Mouse (Mus musculus) heart, postnatal 25 days (tissue): ENCODE measurements around the gene Noxa1. TPM values are rescaled to one million over a fixed set of nuclear protein-coding genes. Genes with fewer than 3 reads are reported as not detected.

Experiments used
- DNase-seq: peaks from one replicate; pipeline ENCODE4 v3.0.0; 2022; ENCODE audit warnings: low spot score
- intact Hi-C: fragments of 180-260 bp; cut with DNase I; formaldehyde crosslinking; loops from one replicate; pipeline ENCODE4 v1.15.1; 2025
- total RNA-seq, 2 experiments: library from RNA; stranded (reverse); gene quantifications; 2 replicates each; pipeline ENCODE4 v1.2.3; 2021

Noxa1 gene
- not detected for total RNA-seq

GRCm38 (mm10) chr2:25095109-25095850, at the start of gene Noxa1:
Gene Noxa1 (minus strand): TSS chr2:25095149.
- no peak for DNase-seq
- intact Hi-C loops = no loop called here

GRCm38 (mm10) chr2:25141921-25142320, 47.0 kb upstream of the Noxa1 start:
- intact Hi-C loops = loop anchor here (5.0 kb wide), 1 partner anchor 40 kb away; the partner anchor contains the start of gene Nrarp
- DNase-seq = no peak

DNA sequence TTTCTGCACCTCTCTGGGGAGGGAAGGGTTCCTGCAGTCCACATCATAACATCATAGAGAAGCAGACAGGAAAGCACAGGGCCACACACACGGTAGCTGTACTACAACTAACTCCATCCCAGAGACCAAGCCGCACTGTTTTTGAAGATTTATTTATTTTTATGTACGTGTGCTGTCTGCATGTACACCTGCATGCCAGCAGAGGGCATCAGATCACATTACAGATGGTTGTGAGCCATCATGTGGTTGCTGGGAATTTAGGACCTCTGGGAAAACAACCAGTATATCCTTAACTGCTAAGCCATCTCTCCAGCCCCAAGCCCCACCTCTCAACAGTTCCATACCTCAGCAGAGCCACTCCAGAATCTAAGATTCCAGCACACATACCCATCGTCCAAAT, 46.2 kb upstream of the Noxa1 start:
- intact Hi-C loops = loop anchor here (5.0 kb wide), 1 partner anchor 41 kb away; the partner anchor contains the start of gene Nrarp
- no peak for DNase-seq

- intact Hi-C loops = no loop called here
- no peak for DNase-seq
Measured at GRCm38 (mm10) chr2:25137832-25138231, 42.9 kb upstream of the Noxa1 start.

DNA sequence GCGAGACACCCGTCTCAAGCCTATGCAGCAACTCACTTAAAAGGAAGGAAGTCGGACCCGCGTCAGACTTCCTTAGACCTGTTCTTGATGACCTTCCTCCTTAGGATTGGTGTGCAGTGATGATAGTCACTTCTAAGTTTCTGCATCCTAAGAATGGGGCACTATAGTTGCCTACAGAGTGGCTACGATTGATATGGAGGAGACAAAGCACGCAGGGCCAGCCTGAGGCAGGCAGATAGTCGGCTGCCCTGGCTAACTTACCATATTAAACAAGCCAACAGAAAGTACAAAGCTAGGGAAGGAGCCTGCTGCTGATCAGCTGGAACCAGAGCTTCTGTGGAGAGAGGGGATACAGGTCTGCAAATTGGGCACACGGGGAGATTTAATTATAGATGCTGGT, 36.7 kb upstream of the Noxa1 start:
- no peak for DNase-seq
- intact Hi-C loops = no loop called here

DNA sequence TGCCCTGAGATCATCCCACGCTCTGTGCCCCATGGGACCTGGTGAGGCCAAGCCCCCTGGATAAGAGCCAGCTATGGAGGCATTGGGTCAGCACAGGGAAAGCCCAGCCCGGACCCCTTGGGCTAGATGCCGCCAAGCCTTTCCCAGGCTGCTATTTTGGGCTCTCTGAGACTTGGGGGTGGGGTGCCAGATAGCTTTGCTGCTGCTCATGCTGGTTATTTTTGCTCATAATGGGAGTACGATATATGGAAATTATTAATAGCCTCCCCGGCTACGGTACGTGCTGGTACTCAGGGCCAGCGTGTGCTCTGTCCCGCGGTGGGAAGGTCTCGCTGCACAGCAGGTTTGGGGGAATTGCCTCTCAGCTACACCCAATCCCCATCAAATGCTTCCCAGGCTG, 33.1 kb upstream of the Noxa1 start:
- DNase-seq = peak; percentile 15
- intact Hi-C loops = loop anchor here (1.0 to 5.0 kb wide), 2 partner anchors 58 to 124 kb away; no protein-coding TSS in a partner anchor

DNA sequence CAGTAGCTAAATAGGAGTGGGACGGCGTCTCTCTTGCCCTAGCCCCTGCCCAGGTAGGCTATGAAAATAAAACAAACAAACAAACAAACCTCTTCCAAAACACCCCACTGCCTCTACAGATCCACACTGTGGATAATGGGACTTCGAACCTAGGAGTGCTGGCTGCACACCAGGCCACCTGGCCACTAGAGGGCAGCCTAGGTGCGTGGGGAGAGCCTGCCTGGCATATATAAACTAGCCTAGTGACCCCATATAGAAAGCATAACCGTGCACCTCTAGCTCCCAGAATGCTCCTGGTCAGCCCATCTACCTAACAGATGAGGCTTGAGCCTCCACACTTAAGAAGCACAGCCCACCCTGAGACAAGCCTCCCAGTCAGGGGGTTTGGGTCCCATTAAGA, 32.3 kb upstream of the Noxa1 start:
- intact Hi-C loops = loop anchor here (1.0 to 5.0 kb wide), 2 partner anchors 30 to 125 kb away; no protein-coding TSS in a partner anchor
- peak; percentile 31 for DNase-seq

- no peak for DNase-seq
- intact Hi-C loops = loop anchor here (1.0 to 5.0 kb wide), 2 partner anchors 31 to 126 kb away; no protein-coding TSS in a partner anchor
Measured at GRCm38 (mm10) chr2:25126011-25127010, 31.4 kb upstream of the Noxa1 start.

- no peak for DNase-seq
- intact Hi-C loops = loop anchor here (5.0 kb wide), 1 partner anchor 127 kb away; no protein-coding TSS in a partner anchor
Measured at GRCm38 (mm10) chr2:25125146-25125545, 30.2 kb upstream of the Noxa1 start.

DNA sequence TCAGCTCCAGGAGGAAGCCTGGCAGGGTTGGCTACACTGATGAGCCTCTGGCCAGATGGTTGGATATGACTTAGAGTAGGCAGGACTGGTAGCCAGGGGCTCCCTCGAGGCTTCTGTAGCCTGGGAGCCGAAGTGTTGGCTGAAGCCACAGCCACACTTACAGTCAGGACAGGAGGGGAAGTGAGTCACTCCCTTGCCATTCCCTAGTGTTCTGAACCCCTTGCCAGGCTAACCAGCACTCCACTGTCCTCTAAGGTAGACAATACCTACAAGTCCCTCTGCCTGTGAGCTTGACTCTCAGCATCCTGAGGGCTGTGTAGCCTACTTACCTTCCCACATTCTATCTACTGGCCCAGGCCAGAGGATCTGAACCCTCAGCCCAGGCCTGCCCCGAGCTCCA, 29.5 kb upstream of the Noxa1 start:
- intact Hi-C loops = no loop called here
- DNase-seq = no peak

DNA sequence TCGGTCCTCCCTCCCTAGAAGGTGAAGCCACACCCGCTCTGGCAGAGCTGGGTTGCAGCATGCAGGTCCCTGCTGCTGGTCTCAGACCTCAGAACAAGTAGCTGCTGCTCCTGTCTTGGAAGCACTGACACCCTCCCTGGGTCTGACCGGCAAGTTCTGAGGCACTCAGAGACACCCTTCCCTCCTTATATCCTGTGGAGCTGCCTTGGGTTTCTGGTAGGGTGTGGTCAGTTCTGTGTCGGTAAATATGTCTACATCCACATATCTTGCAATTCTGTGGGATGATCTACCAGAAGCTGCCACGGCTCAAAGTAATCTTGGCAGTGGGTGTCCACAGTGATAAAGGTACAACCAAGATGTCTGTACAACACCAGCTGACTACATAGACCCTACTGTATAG, 28.6 kb upstream of the Noxa1 start:
- intact Hi-C loops = no loop called here
- no peak for DNase-seq

- DNase-seq = no peak
- intact Hi-C loops = no loop called here
Measured at GRCm38 (mm10) chr2:25122666-25123065, 27.7 kb upstream of the Noxa1 start.

DNA sequence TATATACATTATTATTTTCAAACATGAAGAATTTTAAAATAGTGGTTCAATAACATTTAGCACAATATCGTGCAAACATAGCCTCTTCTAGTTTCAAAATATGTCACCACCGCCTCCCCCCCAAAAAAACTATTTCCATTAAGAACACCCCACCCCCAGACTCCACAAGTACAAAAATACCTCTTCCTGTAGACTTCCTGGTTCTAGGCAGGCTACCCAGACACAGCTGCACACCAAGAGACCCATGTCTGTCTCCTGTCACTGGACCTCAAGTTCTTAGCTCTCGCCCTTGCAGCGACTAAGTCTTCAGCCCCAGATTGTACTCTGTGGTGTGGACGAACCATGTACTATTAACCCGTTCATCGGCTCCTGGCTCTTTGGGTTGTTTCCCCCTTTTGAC, 26.0 kb upstream of the Noxa1 start:
- no peak for DNase-seq
- intact Hi-C loops = no loop called here

GRCm38 (mm10) chr2:25115442-25115841, 20.5 kb upstream of the Noxa1 start:
- no peak for DNase-seq
- intact Hi-C loops = no loop called here

DNA sequence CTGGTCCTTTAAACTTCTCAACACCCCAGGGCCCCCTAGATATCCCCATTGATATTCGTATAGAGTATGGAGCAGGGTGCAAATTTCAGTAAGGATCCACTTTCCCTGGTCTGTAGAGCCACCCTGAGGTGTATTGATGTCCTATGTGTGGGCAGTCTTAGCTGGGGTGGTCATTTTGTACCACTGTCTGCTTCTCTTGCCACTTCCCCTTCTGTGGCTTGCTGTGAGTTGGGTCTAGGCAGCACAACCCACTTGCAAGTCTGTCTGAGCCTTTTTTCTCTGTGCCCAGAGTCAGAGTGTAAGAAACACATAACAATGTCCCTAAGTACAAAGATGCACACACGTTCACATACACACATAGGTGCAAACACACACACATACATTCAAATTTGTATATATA, 19.4 kb upstream of the Noxa1 start:
- intact Hi-C loops = no loop called here

DNA sequence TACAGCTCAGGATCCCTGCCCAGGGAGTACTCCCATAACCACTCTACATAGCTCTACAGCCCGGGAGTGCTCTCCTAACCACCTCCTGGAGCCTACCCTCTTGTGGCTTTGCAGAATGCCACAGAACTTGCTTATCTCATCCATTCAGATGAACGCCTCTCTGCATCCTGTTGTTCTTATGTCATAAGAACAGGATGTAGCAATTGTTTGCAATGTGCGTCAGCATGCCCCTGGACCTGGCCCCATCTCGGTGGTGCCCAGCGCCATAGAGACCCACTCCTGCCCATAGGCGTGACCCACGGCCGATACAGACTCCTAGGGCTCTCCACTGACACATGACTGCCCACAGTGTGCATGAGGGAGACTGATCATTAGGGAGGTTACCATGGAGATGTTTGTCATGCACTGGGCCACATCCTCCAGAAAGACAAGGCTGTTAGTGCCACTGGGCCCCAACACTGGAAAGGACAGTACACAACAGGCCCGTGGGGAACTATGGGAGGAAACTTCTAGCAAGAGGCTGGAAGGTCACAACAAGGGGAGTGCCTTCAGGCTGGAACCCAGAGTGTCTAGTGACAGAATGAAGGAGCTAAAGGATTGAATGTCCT, 16.3 kb upstream of the Noxa1 start:
- intact Hi-C loops = no loop called here
- DNase-seq = no peak

More for the DNA sequence above, 19.4 kb upstream of the Noxa1 start:
- DNase-seq = no peak

DNA sequence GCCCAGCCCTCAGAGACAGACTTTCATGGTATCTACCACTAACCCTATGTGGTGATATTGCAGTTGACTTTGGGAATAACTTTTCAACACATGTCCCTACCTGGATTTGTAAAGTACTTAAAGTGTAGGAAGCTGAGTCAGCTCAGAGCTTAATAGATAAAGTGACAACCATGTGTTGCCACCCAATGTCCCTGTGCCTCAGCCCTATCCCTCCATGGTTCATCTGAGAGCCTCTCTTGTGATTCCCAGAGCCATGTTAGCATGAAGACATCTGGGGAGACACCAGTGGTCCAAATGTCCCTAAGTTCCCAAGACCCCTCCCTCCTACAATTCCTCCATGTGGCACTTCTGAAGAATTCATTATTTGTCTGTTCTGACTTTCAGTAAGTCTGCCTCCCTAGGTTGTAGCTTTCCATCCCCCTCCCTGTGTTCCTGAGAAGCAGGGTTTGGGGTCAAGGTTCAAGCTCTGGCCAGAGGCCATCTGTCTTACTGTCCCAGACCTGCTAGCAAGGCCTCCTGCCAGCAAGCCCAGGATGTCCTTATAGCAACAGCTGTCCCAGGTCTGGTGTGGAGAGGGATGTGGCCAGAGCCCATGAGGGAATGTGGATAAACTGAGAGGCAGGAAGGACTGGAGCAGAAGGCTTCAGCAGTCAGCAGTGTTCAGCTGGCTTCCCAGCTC, 15.7 kb upstream of the Noxa1 start:
- DNase-seq = peak; percentile 20
- intact Hi-C loops = no loop called here

DNA sequence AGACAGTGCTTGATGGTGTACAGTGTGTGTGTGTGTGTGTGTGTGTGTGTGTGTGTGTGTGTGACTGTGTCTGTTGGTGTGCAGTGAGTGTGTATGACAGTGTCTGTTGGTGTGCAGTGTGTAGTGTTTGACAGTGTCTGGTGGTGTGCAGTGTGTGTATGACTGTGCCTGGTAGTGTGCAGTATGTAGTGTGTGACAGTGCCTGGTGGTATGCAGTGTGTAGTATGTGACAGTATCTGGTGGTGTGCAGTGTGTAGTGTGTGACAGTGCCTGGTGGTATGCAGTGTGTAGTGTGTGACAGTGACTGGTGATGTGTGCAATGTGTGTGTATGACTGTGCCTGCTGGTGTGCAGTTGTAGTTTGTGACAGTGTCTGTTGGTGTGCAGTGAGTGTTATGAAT, 14.5 kb upstream of the Noxa1 start:
- DNase-seq = no peak
- intact Hi-C loops = no loop called here

- intact Hi-C loops = no loop called here
- no peak for DNase-seq
Measured at GRCm38 (mm10) chr2:25106045-25106444, 11.1 kb upstream of the Noxa1 start.

- no peak for DNase-seq
- intact Hi-C loops = no loop called here
Measured at GRCm38 (mm10) chr2:25104122-25104521, 9.2 kb upstream of the Noxa1 start.
